Mouse (Mus musculus) myocyte (in vitro differentiated cells): ENCODE measurements around the gene Copb1.

Experiments used
- E2F4 ChIP-seq: IDR thresholded peaks from one replicate; pipeline ENCODE4 v1.6.1; 2011; ENCODE audit warnings: mild to moderate bottlenecking, control low read depth, moderate library complexity; ENCODE audit not compliant: insufficient read depth
- MAX ChIP-seq: IDR thresholded peaks from one replicate; pipeline ENCODE4 v1.6.1; 2011; ENCODE audit warnings: low read depth, mild to moderate bottlenecking, control low read depth
- POLR2A ChIP-seq: IDR thresholded peaks from one replicate; pipeline ENCODE4 v1.6.1; 2011; ENCODE audit warnings: low read depth, mild to moderate bottlenecking, control low read depth, moderate library complexity; ENCODE audit not compliant: insufficient read length
- REST ChIP-seq: IDR thresholded peaks from one replicate; pipeline ENCODE4 v1.6.1; 2011; ENCODE audit warnings: mild to moderate bottlenecking, control low read depth, moderate library complexity; ENCODE audit not compliant: insufficient read depth, insufficient read length
- USF1 ChIP-seq: IDR thresholded peaks from one replicate; pipeline ENCODE4 v1.6.1; 2011; ENCODE audit warnings: low read depth, mild to moderate bottlenecking, control low read depth, moderate library complexity

- TF ChIP-seq POLR2A, result no peak
- TF ChIP-seq USF1, result no peak
- no peak for TF ChIP-seq E2F4
- TF ChIP-seq REST, result no peak
- no peak for TF ChIP-seq MAX
Observed at GRCm38 (mm10) chr7:114283006-114283405, 28.5 kb upstream of the Copb1 start.
